Mouse (Mus musculus) myocyte (in vitro differentiated cells): ENCODE data around the gene Hp. TPM values are rescaled to one million over a fixed set of nuclear protein-coding genes. Genes with fewer than 3 reads are reported as not detected.

Experiments
- H3K27me3 ChIP-seq: one replicate; pipeline ENCODE4 v1.6.1; 2011; ENCODE audit not compliant: control insufficient read depth, insufficient read depth, insufficient read length
- H3K36me3 ChIP-seq: one replicate; pipeline ENCODE4 v1.6.1; 2011; ENCODE audit not compliant: control insufficient read depth, insufficient read depth
- H3K4me2 ChIP-seq: one replicate; pipeline ENCODE4 v1.6.1; 2011; ENCODE audit warnings: low read depth, control low read depth
- H3K4me3 ChIP-seq: one replicate; pipeline ENCODE4 v1.5.1; 2011; ENCODE audit warnings: mild to moderate bottlenecking, control low read depth, moderate library complexity
- H3K79me2 ChIP-seq: one replicate; pipeline ENCODE4 v1.6.1; 2011; ENCODE audit not compliant: control insufficient read depth, insufficient read depth
- H3ac ChIP-seq: one replicate; pipeline ENCODE4 v1.6.1; 2011; ENCODE audit not compliant: control insufficient read depth, insufficient read length
- CEBPB ChIP-seq: IDR thresholded peaks from 2 replicates; pipeline ENCODE4 v1.6.1; 2011; ENCODE audit warnings: mild to moderate bottlenecking, moderate library complexity; ENCODE audit not compliant: poor library complexity, insufficient read depth, severe bottlenecking
- E2F4 ChIP-seq: IDR thresholded peaks from one replicate; pipeline ENCODE4 v1.6.1; 2011; ENCODE audit warnings: mild to moderate bottlenecking, control low read depth, moderate library complexity; ENCODE audit not compliant: insufficient read depth
- MAX ChIP-seq: IDR thresholded peaks from one replicate; pipeline ENCODE4 v1.6.1; 2011; ENCODE audit warnings: low read depth, mild to moderate bottlenecking, control low read depth
- MYOD1 ChIP-seq, 3 experiments: IDR thresholded peaks; one replicate each; pipeline ENCODE4 v1.6.1; 2011; ENCODE audit warnings: control low read depth in 2 of 3, low read depth in 2 of 3, mild to moderate bottlenecking in 2 of 3, moderate library complexity in 1 of 3; ENCODE audit not compliant: insufficient read length in 2 of 3, control insufficient read depth in 1 of 3
- MYOG ChIP-seq, 3 experiments: IDR thresholded peaks; one replicate each; pipeline ENCODE4 v1.6.1; 2011; ENCODE audit warnings: control low read depth in 2 of 3, low read depth in 2 of 3, mild to moderate bottlenecking in 2 of 3; ENCODE audit not compliant: insufficient read length in 2 of 3, control insufficient read depth in 1 of 3, insufficient read depth in 1 of 3
- POLR2A ChIP-seq: IDR thresholded peaks from one replicate; pipeline ENCODE4 v1.6.1; 2011; ENCODE audit warnings: low read depth, mild to moderate bottlenecking, control low read depth, moderate library complexity; ENCODE audit not compliant: insufficient read length
- POLR2AphosphoS2 ChIP-seq: IDR thresholded peaks from one replicate; pipeline ENCODE4 v1.6.1; 2011; ENCODE audit warnings: low read depth, control low read depth; ENCODE audit not compliant: insufficient read length
- REST ChIP-seq: IDR thresholded peaks from one replicate; pipeline ENCODE4 v1.6.1; 2011; ENCODE audit warnings: mild to moderate bottlenecking, control low read depth, moderate library complexity; ENCODE audit not compliant: insufficient read depth, insufficient read length
- SRF ChIP-seq: IDR thresholded peaks from one replicate; pipeline ENCODE4 v1.6.1; 2011; ENCODE audit warnings: low read depth; ENCODE audit not compliant: control insufficient read depth, insufficient read length
- TCF12 ChIP-seq: IDR thresholded peaks from one replicate; pipeline ENCODE4 v1.6.1; 2011; ENCODE audit warnings: mild to moderate bottlenecking, control low read depth; ENCODE audit not compliant: poor library complexity, insufficient read depth, severe bottlenecking
- TCF3 ChIP-seq: IDR thresholded peaks from one replicate; pipeline ENCODE4 v1.6.1; 2011; ENCODE audit warnings: low read depth, control low read depth; ENCODE audit not compliant: insufficient read length
- USF1 ChIP-seq: IDR thresholded peaks from one replicate; pipeline ENCODE4 v1.6.1; 2011; ENCODE audit warnings: low read depth, mild to moderate bottlenecking, control low read depth, moderate library complexity
- polyA plus RNA-seq: library from polyadenylated mRNA; unstranded; fragments of >200 nt; fragmentation: generic; extraction: Trizol; gene quantifications from one replicate; pipeline ENCODE4 v1.2.1, GENCODE M21; 2012; ENCODE audit warnings: missing spikeins

The Hp gene
- polyA plus RNA-seq, 1 experiment, result not detected

DNA sequence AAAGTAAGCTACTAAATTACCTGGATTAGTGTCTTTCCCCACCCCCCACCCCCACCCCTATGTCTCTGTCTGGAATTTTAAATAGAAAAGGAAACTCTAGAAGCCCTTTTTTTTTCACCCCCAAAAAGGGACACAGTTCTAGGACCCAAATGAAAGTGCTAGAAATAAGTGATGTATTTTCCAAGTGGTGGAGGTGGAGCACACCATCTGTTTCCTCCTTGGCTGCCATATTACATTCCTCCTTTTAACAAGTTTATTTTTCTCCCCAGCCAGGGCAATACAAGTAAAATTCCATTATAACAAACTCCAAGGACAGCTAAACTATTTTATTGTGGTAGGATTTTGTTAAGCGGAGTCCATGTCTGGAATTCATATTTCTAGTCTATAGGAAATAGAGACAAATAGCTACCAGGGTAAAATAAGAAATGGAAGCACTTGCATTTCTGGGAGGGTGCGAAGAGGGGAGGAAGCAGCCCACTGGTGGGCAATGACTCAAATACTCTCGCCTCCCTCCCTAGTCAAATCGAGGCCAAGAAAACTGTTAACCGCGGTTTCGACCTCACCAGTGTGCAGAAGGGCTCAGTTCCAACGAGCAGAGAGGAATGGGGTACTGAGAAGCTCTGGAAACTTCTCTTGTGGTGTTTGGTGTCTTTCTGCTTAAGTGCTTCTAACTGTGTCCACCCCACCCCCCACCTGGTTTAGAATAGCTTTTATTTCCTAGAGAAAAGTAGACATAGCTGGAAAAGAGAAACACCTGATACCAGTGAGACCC, 36.0 kb downstream of the Hp start:
- Histone ChIP-seq H3K4me2 (no peak overlapping the region), H3K79me2 (no peaks in the 10 kb centered on the region), H3K36me3 (peaks cover 2% of the 10 kb centered on the region), H3ac (no peak overlapping the region), H3K4me3 (no peak overlapping the region), H3K27me3 (peaks cover 16% of the 10 kb centered on the region)
- no peak for TF ChIP-seq SRF
- no peak for TF ChIP-seq MAX
- TF ChIP-seq TCF3, result no peak
- no peak for TF ChIP-seq MYOG (IDR thresholded peaks at IDR 0.05; ENCODE audit: control insufficient read depth in 1 of 3, insufficient read depth in 1 of 3, insufficient read length in 2 of 3, low read depth in 2 of 3)
- no peak for TF ChIP-seq POLR2A
- no peak for TF ChIP-seq E2F4
- TF ChIP-seq CEBPB, result no peak
- no peak for TF ChIP-seq TCF12
- TF ChIP-seq USF1, result no peak
- TF ChIP-seq MYOD1 (IDR thresholded peaks at IDR 0.05; ENCODE audit: control insufficient read depth in 1 of 3, insufficient read length in 2 of 3, low read depth in 2 of 3), result no peak
- no peak for TF ChIP-seq POLR2AphosphoS2
- TF ChIP-seq REST, result no peak

DNA sequence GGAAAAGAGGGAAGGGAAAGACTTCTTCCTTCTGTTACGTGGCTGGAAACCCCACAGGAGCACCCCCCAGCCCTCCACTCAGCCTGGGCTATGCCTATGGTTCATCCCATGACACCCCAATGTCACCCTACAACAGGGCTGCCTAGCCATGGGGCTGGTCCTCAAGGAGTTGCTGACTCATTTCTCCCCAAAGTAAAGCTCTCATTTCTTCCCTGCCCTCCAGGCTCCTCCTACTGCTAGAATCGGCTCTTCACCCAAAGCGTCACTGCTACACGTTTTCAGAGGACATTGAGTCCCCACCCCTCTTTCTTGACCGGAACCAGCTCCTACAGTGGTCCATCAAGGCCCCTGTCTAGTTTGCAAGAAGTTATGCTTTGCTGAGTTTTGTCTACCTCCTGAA, 36.8 kb downstream of the Hp start:
- Histone ChIP-seq H3ac (no peak overlapping the region), H3K4me2 (no peak overlapping the region), H3K36me3 (no peaks in the 10 kb centered on the region), H3K27me3 (peaks cover 24% of the 10 kb centered on the region), H3K4me3 (no peak overlapping the region), H3K79me2 (no peaks in the 10 kb centered on the region)
- TF ChIP-seq E2F4 (no peak), SRF (no peak), POLR2A (no peak), TCF12 (no peak), TCF3 (no peak), REST (no peak), POLR2AphosphoS2 (no peak), CEBPB (no peak)

DNA sequence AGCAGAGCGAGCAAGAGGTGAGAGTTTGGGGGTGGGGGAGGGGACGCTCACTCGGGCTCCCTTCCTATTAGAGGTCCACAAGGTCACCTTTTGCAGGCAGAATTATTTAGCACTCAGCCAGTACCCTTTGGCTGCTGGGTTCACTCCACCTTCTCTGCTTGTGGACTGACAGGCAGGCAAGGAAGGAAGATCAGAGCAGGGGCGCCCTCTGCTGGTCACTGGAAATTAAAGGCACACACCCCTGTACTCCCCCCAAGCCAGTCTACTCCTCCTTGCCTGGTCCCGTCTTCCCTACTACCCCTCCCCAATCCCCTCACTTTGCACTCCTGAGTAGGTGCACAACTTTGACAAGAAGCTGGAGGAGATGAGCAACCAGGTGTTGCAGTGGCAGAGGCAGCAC, 42.3 kb downstream of the Hp start:
- TF ChIP-seq REST (no peak), SRF (no peak), MYOG (IDR thresholded peaks at IDR 0.05; ENCODE audit: control insufficient read depth in 1 of 3, insufficient read depth in 1 of 3, insufficient read length in 2 of 3, low read depth in 2 of 3) (no peak), MAX (no peak), E2F4 (no peak), TCF12 (no peak), USF1 (no peak), TCF3 (no peak), POLR2AphosphoS2 (no peak)
- Histone ChIP-seq H3K79me2 (no peaks in the 10 kb centered on the region), H3K4me2 (no peak overlapping the region), H3K4me3 (no peak overlapping the region), H3ac (no peak overlapping the region), H3K27me3 (peaks cover 28% of the 10 kb centered on the region), H3K36me3 (no peaks in the 10 kb centered on the region)

DNA sequence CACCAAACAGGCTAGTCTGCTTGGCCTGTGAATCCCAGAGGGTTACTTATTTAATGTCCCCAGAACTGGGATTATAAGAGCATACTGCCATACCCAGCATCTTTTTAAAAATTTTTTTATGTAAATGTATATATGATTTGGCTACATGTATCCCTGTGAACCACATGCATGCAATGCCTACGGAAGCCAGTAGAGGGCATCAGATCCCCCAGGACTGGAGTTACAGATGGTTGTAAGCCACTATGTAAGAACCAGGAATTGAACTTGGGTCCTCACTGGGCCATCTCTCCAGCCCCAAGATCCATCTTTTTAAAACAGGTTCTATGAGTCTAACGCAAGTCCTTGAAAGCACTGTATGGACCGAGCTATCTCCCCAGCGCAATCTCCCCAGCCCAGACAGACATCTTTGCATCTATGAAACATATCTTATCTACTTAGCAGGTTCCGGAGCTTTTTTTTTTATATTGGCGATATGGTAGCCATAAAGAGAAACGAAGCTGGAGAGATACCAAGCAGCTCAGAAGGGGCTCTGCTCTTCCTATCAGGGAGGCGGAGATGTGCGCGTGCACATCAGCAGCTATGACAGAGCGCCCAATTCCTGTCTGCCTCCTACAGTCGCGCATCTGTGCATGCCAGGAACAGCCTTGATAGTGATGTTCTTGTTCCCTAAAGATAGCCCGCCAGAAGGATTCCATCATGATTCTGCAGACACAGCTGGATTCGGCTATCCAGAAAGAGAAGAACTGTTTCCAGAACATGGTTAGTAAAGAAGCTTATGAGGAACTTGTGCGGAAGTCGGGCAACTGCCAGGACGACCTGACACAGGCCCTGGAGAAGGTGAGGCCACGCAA, 43.6 kb downstream of the Hp start:
- no peak overlapping the region for H3ac ChIP-seq
- no peak overlapping the region for H3K4me2 ChIP-seq
- H3K4me3 ChIP-seq, result no peak overlapping the region
- H3K36me3 ChIP-seq, result no peaks in the 10 kb centered on the region
- no peaks in the 10 kb centered on the region for H3K79me2 ChIP-seq
- TF ChIP-seq TCF3 (no peak), REST (no peak), TCF12 (no peak), E2F4 (no peak), MAX (no peak), CEBPB (no peak), POLR2A (no peak), MYOD1 (IDR thresholded peaks at IDR 0.05; ENCODE audit: control insufficient read depth in 1 of 3, insufficient read length in 2 of 3, low read depth in 2 of 3) (no peak), MYOG (IDR thresholded peaks at IDR 0.05; ENCODE audit: control insufficient read depth in 1 of 3, insufficient read depth in 1 of 3, insufficient read length in 2 of 3, low read depth in 2 of 3) (no peak), SRF (no peak), USF1 (no peak), POLR2AphosphoS2 (no peak)
- H3K27me3 ChIP-seq, result peaks cover 35% of the 10 kb centered on the region

Other genes starting within 250 kb of the Hp start
- not detected for gene Pmfbp1, start 85.1 kb downstream of the Hp start, polyA plus RNA-seq
- 19.3 TPM for gene Dhx38, start 13.3 kb downstream of the Hp start, polyA plus RNA-seq
- 6.9 TPM for gene Txnl4b, start 13.3 kb downstream of the Hp start, polyA plus RNA-seq
- 16.7 TPM for gene Dhodh, start 29.5 kb upstream of the Hp start, polyA plus RNA-seq
- gene Pkd1l3, start 35.3 kb upstream of the Hp start, polyA plus RNA-seq, result 0.14 TPM
- gene Ist1, start 114.1 kb upstream of the Hp start, polyA plus RNA-seq, result 44.1 TPM
- 10.7 TPM for gene Zfp821, start 126.4 kb upstream of the Hp start, polyA plus RNA-seq
- 11.0 TPM for gene Atxn1l, start 158.6 kb upstream of the Hp start, polyA plus RNA-seq
- gene Ap1g1, start 199.4 kb upstream of the Hp start, polyA plus RNA-seq, result 21.1 TPM